Mouse (Mus musculus): ENCODE results near the gene Papola.

DNA sequence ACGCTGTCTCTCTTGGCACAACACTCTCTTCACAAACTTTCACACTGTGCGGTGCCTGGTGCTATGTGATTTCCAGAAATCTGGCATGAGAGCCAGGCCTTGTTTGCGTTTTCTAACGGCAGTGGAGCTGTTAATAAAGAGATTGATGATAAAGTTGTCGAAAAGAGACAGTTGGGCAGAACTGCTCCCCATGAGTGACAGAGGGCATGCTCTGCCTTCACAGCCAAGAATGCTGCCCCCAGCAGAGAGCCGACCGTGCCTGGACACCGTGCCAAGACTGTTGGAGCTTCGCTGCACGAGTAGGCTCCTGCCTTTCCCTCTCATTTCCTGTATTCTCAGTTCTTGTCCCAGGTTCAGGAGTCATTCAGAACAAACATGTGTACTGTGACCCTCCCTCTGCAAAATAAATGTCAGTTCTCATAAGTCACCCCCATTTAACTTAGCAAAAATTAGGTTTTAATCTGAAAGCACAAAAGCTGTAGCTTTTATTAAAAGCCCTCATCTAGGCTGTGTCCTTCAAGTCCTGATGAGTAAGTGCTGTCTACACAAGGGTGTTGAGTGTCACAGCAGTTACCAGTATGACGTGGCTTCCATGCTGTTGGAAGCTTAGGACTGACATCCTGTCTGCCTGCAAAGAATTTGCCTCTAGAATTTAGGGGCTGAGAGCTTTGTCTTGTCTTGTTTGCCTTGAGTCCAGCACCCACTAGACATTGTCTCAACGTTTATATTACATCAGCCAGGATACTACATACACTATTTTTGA, 58.9 kb downstream of the Papola start:
- no peak for TF ChIP-seq POLR2A (IDR thresholded peaks at IDR 0.05; ENCODE audit: control insufficient read depth, extremely low read depth, insufficient read depth, low read length, poor library complexity)
- TF ChIP-seq CTCF (IDR thresholded peaks at IDR 0.05; ENCODE audit: borderline replicate concordance, control insufficient read depth, extremely low read depth, insufficient read depth, low read length, poor library complexity), result no peak
